Mouse (Mus musculus): ENCODE measurements around the gene Il1rl1. TPM values are rescaled to one million over a fixed set of nuclear protein-coding genes. Genes with fewer than 3 reads are reported as not detected.

The Il1rl1 gene
- total RNA-seq, 2 experiments from 2014 or later = 0.54 to 1.4 TPM

DNA sequence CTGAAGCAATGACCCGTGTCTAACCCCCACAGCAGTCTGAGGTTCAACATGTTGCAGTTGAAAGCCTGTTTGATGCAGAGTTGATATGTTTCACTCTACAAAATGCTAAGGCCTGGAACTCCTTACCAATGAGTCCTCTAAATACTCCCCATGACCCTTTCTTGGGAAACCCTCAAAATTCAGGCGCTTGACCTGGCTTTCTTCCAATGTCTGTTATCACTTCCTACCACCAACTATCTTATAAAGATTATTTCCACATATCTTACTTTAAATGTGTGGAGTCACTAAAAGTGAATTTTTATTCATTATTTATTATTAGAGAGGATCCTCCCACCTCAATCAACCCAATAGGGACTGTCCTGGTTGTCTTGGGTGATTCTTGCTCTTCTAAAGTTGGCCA lies 2.8 kb downstream of the Il1rl1 start:
- intact Hi-C loops (cut with DNase I) = no loop called here
- DNase-seq = no peak

GRCm38 (mm10) chr1:40435936-40436335 lies 6.6 kb downstream of the Il1rl1 start:
- intact Hi-C loops (cut with DNase I) = no loop called here
- DNase-seq = no peak

DNA sequence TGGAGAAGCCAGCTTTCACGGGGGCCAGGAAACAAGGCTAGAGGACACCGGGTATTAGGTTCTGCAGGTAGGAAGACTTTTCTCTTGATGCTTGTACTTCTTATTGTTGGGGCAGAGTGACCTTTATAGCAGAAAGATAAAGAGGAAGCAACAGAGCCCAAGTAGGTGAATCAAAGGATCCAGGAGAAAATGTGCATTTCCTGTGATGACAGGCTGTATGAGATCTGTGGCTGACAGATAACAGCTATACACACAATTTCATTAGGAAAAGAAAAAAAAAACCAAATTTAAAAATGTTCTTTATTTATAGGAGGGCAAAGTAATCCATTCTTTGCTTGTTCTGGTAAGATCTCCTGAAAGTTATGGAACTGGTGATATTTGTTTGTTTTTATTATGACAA lies 8.0 kb downstream of the Il1rl1 start:
- no peak for DNase-seq
- intact Hi-C loops (cut with DNase I) = no loop called here

- intact Hi-C loops (cut with DNase I) = no loop called here
- no peak for DNase-seq
These were observed 10.1 kb downstream of the Il1rl1 start for GRCm38 (mm10) chr1:40439504-40439903.

- intact Hi-C loops (cut with DNase I) = no loop called here
- DNase-seq = no peak
These were observed 15.4 kb downstream of the Il1rl1 start for GRCm38 (mm10) chr1:40444800-40445199.

GRCm38 (mm10) chr1:40465477-40466430 lies 36.4 kb downstream of the Il1rl1 start, which contains the start of gene Il18r1:
Gene Il18r1 (plus strand): TSS chr1:40465552.
- no peak for DNase-seq
- intact Hi-C loops (cut with DNase I) = no loop called here

DNA sequence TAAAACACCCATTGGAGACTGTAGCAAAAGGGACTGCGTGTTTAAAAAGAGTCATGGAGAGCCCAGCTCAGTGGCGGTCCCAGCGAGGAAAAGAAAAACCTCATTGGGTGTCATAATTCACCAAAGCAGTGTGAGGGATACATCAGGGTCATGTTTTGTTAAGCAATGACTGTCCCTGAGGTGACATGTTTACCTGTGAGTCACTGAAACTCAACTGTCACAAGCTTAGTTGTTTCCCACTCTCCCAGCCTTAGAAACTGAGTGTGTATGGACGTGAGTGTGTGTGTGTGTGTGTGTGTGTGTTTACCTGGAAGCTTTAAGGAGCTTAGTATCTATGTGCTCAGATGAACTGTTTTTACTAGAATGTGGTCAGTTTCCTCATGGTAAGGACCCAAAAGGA lies 37.9 kb downstream of the Il1rl1 start:
- DNase-seq = no peak
- intact Hi-C loops (cut with DNase I) = no loop called here

DNA sequence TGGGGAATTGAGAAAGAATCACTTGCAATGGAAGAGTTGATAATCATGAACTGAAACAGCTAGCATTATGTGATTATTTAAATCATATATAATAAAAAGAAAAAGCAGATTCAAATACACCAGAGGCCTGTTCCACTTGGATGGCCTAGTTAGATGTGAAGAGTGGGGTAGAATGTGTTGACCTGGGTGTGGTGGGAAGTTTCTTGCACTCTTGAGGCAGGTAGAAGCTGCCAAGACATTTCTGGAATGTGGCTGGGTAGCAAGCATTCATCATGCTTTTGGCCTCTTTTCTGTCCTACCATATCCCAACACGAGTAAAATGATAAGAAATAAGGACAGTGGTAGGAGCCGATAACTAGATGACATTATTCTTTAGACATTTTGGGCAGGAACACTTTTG lies 39.4 kb downstream of the Il1rl1 start:
- intact Hi-C loops (cut with DNase I) = no loop called here
- no peak for DNase-seq

DNA sequence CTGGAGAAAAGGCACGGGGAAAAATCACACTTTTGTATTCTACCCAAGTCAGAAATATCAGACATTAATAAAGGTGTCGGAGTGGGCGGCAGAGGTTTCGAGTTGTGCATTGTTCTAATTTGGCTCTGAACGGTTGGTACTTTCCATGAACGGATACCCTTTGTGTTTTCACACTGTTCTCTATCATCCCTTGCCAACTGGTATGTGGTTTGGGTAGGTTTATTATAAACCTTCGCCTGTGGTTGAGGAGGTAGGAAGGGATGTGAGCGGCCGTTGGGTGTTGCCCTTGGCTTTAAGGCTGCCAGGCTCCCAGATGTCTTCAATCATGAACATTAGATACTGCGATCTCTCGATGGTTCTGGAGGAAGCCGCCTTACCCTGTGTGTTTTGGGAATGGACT lies 40.5 kb downstream of the Il1rl1 start:
- no peak for DNase-seq
- intact Hi-C loops (cut with DNase I) = no loop called here

DNA sequence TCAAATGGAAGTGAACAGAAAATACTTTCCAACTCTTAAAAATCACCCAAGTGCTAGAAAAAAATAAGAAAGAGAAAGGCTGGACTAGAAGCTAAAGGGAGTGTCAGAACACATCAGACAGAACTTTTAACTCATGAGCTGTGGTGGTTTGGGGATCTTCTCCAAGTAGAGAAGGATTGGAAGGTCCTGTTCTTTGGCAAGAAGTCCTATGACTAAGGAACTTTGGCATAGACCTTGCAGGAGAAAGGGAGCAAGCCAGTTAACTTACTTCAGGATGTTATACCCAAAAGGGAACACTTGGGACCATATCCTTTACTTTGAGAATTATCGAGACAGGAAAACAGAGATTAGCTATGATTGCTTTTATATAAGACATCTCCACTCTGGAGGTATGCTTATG lies 43.0 kb downstream of the Il1rl1 start:
- no peak for DNase-seq
- intact Hi-C loops (cut with DNase I) = no loop called here

DNA sequence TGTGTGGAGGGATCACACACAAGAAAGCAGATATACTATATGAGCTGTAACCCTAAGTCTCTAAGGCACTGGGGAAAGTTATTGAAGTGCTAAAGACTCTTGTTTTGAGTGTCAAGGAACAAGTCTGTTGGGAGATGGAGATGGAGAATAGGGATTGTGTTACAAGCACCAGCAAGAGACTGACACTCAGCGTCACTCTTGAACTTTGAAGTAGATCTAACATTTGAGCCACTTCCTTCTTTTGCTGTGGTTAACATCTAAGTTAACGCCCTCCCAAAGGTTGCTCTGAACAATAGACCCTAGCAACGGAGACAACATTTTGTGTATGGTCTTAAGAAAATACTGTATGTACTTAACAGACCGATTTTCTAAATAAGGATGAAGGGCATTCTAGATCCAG lies 44.3 kb downstream of the Il1rl1 start:
- intact Hi-C loops (cut with DNase I) = no loop called here
- no peak for DNase-seq

DNA sequence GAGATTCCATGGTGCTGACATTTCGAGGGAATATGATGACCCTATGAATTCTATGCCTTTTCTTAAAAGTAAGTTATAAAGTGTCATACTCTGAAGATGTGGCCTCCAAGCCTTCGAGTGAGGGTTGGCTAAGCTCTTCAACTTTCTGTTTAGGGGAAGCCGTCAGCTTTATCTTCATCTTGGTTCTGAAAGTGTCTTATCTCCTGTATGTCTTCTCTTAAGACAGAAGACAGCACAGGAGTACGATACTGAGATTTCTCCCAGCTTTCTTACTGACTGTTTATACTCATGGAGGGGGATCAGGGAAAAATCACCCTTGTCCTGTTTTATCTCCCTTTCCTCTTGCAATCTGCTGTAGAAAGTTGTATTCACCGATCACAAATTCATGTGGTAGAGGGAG lies 45.0 kb downstream of the Il1rl1 start:
- no peak for DNase-seq
- intact Hi-C loops (cut with DNase I) = no loop called here

DNA sequence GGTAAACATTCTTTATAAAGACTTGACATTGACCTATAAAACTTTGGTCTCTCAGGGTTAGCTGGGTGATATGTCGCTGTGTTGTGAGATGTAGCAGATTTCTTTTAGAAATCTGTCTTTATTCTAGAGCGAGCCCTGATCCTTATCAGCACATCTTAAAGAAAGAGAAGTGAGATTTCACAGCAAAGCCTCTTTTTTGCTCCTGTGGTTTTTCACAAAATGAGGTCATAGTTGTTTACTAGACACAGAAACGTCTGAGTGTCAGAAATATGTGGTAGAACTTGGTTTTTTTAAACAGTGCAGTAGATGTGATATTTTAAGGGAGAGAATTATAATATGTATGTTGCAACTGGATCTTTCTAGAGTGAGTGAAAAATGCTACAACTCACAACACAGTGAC lies 46.3 kb downstream of the Il1rl1 start:
- intact Hi-C loops (cut with DNase I) = no loop called here
- no peak for DNase-seq

DNA sequence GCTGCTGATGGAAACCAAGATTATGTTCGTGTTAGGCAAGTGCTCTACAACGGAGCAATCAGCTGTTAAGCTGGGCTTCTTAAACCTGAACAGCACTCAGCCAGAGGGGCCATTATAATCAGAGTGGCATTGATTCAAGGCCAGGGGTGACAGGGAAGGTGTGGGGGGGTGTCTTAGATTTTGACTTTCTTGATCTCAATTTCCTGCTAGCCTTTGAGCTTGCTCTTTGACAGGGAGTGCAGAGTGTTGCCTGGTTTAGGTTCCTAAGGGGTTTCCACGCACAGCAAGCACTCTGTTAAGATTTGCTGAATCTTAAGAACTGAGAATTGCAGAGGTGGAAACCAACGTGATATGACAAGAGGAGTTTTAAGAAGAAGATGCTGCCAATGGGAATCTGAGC lies 47.4 kb downstream of the Il1rl1 start:
- intact Hi-C loops (cut with DNase I) = no loop called here
- DNase-seq = no peak

DNA sequence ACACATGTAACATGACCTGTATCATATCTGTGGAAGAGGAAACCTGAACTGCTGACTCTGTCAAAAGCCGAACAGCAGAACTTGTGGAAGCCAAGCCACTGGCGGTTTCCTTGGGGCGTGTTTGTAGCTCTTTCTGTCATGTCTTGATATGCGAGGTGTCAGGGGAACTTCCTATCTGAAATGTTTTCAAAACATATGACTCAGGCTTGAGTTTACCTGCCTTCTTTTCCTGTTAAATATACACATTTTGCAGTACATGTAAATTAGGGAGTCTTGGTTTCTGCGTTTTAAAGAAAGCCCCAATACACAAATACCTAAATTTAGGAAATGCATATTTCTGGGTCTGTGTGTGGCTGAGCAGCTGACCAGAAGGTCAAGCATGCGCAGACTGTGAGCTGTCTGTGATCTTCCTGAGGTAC lies 50.1 kb downstream of the Il1rl1 start:
- no peak for DNase-seq
- intact Hi-C loops (cut with DNase I) = no loop called here

DNA sequence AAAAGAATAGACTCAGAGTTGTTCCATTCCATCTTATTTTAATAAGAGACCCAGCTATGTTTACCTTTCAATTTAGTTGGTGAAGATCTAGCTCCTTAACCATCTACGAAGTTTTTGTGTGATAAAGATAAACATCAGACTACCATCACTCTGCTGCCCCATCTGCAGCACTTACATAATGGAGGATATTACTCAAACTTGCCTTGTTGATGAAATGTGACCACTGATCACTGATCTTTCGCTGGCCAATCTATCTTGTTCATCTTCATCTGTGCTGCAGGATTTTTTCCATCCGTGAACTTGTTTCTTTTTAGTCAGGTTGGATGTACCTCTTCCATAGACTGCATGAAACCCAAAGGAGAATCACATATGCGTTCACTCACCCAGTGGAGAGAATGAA lies 65.2 kb downstream of the Il1rl1 start:
- DNase-seq = no peak
- intact Hi-C loops (cut with DNase I) = no loop called here

DNA sequence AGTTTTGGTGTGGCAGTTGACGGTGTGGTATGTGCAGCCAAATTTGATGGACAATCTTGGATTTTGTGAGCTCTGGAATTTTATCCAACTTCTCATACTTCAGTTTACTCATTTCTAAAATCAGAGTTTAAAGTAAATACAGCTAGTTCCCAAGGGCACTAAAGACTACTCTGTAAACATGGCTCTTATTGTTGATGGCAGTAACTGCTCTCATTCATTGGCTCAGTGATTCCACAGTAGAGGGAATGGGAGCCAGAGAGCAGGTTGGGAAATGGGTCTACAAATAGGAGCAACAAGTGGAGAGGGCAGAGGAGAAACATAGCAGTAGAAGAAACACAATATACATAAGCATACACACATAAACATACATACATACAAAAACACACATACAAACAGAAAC lies 70.3 kb downstream of the Il1rl1 start:
- intact Hi-C loops (cut with DNase I) = no loop called here
- no peak for DNase-seq

- DNase-seq = no peak
- intact Hi-C loops (cut with DNase I) = no loop called here
These were observed 71.8 kb downstream of the Il1rl1 start for GRCm38 (mm10) chr1:40501126-40501525.

DNA sequence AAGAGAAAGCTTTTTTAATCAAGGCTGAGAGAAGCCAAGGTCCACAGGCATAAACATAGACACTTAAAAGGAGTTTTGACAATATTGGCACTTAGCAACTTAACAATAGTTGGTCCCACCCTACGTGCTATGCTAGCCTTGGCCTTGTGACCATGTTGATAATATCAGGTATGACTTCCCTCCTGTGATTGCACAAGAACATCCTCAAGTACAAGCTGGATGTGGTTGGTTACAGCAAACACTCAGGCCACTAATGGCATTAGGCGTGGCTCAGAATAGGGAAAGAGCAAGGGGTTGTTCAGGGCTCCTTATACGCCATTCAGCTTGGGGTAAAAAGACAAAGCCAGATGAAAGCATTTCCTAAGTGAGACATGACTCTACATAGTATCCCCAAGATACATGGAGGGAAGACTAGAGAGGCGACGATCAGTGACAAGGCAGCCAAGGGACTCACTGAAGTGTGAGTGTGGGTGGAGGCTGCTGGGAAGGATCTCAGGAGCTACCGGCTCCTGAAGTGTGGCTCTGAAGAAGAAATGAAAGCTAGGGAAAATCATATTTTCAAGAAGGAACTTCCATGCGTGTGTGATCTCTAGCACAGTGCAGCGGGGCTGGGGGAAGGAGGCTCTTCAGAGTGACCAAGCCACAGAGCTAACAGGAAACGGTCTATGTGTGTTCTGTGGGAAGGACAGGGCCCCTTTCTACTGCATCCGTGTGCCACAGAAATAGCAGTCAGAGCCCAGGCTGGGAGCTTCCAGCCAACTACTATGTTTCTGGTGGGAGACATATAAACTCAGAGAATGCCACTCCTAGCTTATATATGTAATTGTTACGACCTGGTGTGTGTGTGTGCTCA lies 72.4 kb downstream of the Il1rl1 start:
- DNase-seq = no peak
- intact Hi-C loops (cut with DNase I) = no loop called here

DNA sequence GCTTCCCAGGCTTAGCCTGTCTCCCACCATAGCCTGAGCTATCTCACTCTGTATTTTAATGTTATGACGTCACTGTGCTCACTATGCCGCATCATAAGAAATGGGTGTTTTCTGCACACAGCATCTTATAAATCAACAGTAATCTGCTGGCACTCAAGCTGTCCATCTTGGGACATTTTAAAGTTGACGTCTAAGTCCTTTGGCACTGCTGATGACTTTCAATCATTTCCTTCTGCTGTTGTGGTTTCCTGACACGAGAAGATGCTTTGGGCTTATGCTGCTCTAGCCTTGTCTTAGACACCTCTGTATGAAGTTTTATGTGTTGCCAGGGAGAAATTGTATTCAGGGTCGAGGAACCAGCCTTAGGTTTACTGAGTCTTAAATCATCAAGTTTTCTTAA lies 75.2 kb downstream of the Il1rl1 start:
- intact Hi-C loops (cut with DNase I) = no loop called here
- DNase-seq = no peak

All from gastrocnemius, postnatal 36 days (tissue).